Mouse (Mus musculus): ENCODE data around the gene Tbck.

The Tbck gene

DNA sequence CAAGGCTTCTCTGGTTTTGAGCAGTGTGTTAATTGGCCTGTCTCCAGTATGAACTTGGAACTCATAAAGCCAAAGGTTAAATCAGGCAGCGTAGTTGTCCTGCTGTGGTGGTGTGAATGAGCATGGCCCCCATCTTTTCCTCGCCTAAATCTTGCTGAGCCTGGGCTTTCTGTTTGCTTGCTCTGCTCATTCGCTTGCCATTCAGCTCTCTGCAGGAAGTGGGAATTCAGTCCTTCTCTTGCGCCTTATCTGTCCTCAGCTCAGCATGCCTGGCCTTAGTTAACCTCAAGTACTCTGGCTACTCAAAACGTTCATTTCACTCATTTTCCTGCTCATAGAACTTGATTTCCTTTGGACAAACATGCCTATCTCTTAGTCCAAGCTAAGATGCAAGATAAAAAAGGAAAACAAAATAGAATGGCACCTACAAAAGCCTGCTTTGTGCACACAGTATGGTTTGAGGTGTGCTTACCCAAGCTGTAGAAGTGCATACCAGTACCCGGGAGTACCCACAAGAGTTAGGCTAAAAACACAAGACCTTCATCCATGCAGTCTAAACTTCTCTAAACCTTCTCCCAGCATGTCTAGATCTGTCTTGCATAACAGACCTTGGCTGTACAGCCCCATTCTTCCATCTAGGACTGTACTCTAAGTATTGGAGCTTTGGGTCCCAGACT lies 151.3 kb downstream of the Tbck start:
- DNase-seq: no peak

DNA sequence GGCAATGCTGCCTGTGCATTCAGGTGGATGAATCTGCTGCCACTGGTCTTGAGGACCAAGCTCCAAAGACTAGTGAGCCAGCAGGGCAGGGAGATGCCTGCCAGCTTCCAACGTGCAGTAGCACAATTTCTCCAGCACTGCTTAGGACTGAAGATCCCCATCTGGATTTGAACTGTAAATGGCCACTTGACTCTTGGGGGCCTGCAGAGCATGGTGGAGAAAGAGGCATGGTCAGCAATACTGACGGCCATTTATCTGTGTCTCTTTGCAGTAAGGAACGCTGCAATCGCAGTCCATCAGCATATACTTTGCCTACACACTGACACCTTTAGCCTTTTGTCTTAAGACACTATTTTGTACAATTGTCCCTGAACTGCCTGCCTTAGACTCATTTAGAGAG lies 153.2 kb downstream of the Tbck start:
- DNase-seq: no peak

DNA sequence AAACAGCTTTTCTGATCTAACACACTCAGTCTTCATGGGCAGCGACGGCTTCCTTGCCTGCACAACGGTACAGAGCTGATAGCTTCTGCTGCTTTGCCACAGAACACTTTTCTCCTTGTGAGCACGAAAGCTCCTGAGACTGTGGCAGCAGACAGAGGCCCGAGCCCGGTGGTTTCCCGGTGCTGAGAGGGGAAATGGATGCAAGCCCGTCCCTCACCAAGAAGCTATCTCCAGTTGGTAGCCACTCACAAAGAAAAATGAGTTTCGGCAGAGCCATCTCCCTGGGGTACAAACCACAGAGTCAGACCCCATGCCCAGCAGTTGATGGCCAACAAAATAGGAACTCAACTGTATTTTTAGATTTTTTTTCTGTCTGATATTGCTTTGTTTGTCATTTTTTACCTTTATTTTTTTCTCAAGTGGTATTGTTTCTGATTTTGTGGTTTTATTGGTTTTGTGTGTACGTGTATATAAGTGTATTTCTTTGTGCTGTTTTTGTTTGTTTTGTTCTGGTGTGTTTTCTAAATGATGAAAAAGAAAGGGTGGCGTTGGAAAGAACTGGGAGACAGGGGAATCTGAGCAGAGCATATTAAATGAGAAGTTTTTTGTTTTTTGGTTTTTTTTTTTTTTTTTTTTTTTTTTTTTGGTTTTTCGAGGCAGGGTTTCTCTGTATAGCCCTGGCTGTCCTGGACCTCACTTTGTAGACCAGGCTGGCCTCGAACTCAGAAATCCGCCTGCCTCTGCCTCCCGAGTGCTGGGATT lies 154.9 kb downstream of the Tbck start:
- DNase-seq: no peak

DNA sequence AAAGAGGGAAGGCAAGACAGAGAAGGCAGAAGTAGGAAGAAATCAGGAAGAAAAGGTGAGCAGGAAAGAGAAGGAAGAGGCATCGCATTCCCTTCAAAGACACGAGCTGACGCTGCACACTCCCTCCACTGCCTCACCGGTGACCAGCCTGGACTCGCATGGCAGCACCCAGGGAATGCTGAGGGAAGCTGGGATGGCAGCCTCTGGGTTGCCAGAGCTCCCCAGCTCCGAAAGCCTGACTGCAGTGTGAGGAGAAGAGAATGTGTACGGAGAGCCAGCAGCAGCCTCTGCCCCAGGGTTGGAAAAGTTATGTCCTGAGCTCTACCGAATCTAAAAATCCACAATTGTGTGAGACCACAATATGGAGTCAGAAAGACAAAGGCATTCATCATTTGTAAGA lies 155.6 kb downstream of the Tbck start:
- no peak for DNase-seq

DNA sequence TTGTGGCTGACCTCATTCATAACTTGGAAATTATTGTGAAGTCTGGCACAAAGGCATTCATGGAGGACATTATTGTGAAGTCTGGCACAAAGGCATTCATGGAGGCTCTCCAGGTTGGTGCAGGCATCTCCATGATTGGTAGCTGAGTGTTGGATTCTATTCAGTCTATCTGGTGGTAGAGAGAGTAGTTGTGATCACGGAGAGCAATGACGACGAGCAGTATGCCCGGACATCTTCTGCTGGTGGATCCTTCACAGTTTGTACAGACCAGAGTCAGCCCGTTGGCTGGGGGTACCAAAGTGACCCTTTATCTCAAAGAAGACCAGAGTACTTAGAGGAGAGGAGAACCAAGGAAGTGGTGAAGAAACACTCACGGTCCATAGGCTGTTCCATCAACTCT lies 158.7 kb downstream of the Tbck start:
- no peak for DNase-seq

DNA sequence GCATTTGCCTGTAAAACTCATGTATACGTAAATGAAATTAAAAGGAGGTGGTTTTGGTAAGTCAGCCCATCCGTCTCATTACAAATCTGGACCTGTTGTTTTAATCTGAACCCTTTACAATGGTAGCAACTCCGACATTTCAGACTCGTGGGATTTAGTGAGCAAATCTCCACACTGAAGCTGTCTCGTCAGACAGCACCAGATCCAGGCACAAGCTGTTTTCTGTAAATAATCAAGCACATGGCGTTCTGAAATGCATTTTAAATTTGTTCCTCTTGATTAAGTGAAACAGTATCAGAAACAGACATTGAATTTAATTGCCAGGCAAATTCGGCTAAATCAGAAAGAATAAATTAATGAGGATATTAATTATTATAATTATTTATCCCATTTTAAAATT lies 165.7 kb downstream of the Tbck start:
- DNase-seq: no peak

DNA sequence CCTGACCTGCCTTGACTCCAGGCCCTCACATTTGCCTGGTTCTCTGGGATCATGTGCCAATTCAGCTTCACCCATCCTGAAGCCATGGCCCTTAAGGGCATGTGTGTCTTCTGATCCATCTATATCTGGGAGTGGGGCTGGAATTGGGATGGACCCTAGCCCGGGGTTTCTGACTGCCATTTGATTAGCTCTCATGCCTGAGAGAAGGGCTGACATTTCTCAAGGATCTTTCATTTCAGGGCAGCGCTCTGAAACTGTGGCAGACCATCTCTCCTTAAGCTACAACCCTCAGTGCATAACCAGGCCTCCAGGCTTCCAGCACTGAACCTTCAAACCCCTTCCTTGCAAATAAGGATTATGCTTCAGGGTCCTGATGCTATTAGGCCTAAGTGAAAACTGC lies 166.5 kb downstream of the Tbck start:
- DNase-seq: no peak

DNA sequence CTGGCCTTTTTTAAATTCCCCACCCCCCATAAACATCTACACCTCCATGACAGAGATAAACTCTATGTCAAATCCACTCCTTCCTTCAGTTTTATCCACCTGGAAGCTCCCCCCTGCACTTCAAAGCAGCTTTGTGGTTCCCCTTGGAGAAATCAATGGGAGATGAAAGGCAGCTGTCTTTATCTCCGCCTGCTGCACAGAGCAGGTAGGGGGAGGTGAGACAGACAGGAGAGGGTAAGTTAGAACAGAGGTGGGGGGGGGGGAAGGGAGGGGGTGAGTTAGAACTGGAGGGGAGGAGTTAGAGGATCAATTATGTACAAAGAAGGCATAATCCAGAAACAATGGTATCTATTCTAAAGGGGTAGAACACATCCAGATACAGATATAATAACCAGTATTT lies 167.5 kb downstream of the Tbck start:
- DNase-seq: no peak

DNA sequence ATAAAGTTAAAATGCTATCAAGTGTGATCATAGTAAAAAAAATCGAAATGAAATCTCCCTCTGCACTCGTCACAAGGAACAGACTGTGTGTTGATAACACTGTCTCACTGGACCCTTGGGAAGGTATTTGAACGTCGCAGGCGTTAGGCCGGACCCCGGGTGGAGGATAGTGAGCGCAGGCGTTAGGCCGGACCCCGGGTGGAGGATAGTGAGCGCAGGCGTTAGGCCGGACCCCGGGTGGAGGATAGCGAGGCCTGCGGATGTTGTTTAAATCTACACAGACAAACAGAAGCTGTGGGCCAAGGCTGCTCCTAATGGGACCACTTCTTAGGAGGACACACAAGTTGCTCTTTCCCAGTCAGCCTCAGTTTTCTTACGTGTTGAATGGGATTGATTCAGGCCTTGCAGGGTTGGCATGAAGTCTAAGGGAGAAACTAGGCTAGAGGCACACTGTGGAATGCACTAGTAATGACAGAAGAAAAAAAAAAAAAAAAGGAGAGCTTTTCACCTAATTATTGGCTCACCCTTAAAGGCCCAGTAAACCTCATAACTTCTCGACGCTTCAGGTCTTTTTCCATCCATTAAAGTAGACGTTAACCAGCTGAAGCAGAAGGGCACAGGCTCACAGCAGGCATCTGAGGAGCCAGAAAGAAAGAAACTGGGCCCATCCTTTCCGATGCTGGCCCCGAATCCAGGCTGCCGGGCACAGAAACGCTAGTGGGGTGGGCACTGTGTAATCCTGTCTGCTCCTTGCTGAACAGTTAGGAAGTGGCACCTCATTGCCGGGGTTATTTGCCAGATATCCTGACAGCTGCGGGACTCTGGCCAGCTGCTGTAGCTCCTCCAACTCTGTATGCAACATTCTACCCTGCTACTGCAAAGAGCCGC lies 168.1 kb downstream of the Tbck start:
- DNase-seq: no peak

DNA sequence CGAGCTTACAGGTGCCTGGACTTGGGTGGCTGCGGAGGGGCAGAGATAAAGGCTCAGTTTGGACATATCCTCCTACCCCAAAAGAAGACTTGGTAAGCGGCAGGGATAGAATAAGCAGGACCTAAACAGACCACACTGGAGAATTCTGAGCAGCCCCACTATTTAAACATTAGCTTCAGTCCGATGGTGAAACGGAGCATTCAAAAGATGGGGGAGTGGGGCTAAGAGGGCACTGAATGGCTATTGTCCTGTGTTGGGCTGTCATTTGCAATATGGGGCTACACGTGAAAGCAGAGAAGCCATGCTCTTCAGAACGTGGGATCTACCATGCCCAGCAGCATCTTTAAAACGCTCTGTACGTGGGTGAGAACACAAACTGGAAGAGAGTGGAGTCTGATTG lies 170.3 kb downstream of the Tbck start:
- DNase-seq: no peak

DNA sequence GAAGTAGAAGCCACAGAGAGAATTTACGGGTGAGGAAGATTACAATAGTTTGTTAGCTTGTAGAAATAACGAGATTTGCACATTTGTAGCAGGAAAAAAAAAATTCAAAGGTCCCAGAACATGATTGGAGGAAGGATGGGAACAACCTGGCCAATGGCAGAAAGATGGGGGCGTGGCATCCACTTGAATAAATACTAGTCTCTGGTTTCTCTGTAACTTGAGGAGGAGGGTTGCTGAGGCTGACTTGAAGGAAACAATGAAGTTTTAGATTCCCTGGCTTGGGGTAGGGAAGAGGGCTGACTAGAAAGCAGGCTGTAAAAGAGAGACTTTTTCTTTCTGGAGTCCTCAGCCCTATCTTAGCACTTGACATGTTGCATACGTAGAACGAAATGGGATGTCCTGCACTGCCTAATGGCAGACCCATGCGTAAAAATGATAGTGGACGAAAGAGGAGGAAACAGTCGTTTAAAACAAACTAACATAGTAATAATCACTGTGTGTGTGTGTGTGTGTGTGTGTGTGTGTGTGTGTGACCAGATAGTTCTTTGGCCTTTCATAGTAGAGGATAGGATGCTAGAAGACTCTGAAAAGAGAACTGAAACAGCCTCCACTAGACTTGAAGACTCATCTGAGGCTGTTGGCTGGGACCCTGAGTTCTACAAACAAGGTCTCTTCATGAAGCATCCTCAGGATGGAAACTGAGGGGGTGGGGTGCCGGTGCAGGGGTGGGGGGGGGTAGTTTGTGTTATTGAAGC lies 171.7 kb downstream of the Tbck start:
- no peak for DNase-seq

DNA sequence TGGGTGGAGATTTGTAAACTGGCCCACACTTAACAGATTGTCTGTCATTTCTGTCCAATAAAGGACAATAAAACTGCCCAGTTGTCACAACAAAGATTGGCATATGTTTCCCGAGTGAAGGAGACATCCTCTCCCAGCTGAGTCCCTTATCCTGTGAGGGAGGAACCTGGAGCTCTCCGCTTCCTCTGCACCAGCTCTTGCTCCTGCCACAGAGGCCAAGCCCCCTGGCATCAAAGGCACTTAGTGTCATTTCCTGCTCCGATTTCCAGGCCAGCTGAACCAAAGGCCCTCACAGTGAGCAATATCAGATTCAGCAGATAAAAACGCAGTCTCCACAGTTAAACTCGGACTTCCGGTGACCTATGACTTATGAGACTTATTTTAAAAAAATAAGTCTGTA lies 172.7 kb downstream of the Tbck start:
- DNase-seq: no peak

DNA sequence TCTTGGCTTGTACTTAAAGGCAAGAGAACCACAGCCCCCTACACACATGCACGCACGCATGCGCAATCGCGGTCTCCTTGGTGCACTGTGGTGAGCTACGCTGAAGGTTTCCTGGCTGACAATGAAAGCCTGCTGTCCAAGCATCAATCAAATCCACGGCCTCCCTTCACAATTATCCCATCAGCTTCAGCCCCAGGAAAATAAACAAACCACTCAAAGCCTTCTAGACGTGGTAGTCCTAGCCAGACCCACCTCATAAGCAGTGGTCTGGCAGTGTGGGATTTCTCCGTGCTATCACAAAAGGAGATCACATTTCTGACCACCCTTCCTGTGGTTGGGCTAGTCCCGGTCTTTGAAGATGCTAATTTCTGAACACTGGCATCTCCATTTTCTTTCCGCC lies 174.9 kb downstream of the Tbck start:
- DNase-seq: no peak

DNA sequence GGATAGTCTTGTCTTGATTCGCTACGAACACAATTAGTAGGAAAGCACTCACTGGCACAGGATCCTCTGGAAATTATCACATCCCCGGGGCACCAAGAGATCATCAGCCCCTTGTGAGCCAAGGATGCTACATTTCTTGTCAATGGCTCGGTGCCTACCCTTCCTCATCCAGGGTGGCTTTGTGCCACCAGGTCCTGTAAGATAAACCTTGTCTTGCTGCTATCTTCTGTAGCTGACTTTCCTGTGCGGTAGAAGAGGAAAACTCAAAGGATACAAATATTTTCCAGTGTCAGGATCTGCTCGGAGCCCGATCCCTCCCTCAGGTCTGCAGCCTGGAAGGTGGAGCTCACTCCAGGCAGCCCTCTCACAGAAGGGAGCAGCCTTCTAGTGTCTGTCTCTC lies 175.6 kb downstream of the Tbck start:
- DNase-seq: no peak

DNA sequence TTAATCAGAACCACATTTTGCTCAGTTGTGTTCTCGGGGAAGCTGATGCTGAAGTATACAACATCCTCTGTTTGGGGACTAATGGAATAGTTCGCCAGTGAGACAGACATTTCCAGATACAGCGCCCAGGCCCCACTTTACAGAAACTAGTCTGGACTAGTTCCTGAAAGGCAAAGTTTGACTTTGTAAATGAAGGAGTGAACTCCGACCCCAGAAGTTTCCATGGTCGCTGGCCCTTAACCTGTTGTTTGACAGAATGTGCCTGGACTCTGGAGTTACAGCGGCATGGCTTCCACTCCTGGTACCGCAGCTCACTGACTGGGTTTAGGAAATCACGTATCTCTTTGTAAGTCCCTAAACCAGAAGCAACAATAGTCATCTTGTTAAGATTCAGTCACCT lies 176.9 kb downstream of the Tbck start:
- DNase-seq: no peak

DNA sequence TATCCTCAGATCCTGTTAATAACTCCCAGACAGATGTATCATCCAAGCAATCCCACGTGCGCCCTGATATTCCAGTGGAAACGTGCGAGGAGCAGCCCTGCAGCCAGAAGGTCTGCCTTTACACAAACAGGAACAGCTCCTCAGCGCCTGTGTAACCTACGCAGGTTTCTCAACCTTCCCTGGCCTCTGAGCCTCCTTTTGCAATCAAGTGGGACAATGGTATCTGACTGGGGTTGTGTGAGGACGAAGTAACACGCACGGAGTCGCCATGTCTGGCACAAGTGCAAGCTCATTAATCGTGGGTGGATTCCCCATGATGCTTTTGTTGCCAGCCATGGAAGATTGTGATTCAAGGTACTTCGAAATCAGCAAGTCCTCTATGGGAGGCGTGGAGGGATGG lies 179.9 kb downstream of the Tbck start:
- no peak for DNase-seq

DNA sequence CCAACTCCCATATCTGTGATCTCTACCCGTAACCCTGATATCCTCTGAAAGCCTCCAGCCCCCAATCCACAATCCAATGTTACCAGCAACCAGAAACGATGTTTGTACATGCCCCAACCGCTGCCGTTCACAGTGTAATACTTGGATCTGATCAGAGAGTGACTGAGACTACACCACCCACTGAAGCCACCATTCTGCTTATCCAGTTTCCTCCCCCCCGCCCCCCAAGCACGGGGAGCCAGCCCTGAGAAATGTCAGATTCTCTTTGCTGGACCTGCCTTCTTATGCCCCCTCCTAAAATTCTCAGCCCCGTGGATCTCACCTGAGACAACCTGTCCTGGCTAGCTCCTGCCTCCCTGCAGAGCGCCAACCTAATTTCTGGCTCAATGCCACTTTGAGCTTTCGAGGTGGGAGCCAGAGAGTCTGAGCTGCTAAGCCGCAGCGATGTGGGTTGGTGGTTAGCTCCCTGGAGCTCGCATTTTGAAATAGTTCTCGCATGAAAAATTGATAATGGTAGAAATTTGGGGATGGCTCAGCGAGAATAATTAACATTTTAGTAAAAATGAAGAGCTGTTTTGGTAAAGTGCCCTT lies 180.5 kb downstream of the Tbck start:
- DNase-seq: no peak

DNA sequence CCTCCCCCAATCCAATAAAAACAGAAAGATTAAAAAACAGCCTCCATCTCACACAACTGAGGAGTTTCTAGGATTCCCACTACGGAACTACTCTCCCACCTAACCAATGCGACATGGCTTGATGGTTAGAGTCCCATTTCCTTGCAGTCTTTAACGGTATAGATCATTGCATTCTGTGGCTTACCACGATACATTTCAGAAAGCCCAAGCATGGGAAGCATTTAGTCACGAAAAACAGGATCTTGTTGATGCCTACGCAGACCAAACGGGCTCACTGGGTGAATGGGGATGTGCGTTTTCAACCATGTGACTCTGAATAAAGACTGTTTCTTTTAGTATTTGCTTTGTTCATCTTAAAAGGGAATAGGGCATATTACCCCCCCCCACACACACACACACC lies 181.0 kb downstream of the Tbck start:
- DNase-seq: no peak

DNA sequence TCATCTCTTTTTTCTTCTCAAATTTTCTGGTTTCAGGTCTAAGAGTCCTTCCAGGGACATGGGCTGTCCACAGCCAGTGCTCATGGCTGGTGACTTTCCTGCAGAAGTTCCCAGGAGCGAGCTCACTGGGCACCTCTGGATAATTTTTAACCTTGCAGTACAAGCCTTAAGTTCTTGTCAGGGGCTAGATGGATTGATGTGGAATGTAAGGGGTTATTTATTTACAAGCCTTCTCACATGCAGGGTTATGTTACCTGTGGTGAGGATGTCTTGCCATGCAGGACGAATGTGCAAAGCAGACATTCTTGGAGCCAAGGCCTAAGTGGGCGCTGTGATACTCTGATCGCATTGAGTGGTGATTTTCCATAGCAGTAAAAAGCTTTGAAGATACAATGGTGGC lies 181.7 kb downstream of the Tbck start:
- no peak for DNase-seq

DNA sequence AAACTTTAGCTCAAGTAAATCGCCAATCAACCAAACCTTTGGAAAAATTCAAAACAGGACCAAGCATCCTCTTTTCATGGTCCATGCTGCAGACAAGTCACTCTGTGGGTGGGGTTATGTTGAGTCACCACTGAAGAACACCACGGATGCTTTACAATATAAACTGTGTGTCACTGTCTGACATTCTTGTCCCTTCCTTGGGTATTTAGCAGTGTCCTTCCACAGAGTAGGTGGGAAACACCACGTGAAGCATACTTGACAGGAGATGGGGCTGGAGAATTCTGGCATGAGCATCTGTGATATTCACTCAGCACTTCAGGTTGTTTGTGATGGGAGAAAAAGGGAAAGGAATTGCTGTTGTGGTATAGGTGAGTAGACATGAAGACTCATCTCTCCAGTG lies 183.0 kb downstream of the Tbck start:
- no peak for DNase-seq

DNA sequence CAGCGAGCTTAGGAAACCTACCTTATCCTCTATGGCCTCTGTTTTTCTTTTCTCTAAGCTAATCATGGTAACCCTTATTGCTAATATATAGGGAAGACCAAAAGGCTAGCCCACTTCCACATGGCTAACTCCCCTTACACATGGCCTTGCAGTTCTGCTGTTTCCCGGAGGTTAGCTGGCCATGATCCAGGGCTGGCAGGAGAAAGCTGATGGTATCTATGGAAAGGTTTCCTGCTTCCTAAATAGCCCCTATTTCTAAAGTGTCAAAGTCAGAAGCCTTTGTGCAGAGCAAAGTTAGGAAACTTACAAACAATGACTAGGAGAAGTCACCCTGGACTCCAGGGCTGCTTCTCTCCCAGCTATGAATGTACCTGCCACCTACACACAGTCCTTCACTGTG lies 184.9 kb downstream of the Tbck start:
- no peak for DNase-seq

DNA sequence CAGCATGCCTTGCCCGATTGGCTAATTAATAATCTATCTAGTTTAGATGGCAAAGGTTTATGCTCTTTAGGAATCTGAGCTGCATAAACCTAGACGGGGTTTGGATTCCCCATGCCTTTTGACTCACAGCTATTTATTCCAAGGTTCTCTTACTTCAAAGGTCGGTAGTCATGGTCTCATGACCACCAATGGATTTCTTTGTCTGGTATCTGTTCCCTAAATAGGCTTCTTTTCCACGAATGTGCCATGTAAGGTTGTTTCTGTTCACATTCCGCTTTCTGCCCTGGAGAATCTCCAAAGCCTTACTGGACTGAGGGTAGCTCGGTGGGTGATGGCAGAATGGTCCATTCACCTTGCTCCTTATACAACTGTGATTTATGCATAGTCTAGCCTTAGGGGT lies 186.1 kb downstream of the Tbck start:
- DNase-seq: no peak

Measured in right cerebral cortex, adult 18-20 months (tissue).